In the genomic region with DNA sequence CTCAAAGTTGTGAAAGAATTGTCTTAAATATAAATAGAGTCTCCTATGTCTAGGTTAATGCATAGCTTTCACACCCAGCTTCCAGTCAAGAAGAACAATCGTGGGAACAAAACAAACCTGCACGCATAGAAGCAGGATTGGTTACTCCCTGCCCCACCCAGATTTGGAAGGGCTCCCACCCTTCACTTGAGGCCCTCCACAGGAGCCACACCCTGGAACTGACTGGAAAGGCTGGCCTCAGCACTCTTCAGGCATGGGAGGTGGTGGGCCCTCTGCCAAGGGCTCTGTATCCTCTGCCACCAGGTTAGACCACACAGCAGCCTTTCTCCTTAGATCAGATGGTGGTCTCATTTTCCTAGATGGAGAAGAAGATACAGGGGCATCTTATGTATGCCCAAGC, we compare ENCODE assay signal across 26 mouse cellular contexts. TPM values are rescaled to one million over a fixed set of nuclear protein-coding genes. Genes with fewer than 3 reads are reported as not detected.
DNase-seq lines count a peak whose midpoint lies in the region; ATAC-seq and TF ChIP-seq lines count a peak whose summit lies in the region.
"Had no signal": no experiment of that assay in that cellular context is flagged by ENCODE, and none has a peak within 500 bp of the region (broad histone marks: within the 10 kb centered on the region; RNA-seq: fewer than 3 reads in every experiment).

No protein-coding gene starts in this region.

- WGBS in embryonic facial prominence, embryonic 14.5 days: 81% methylated on average over 2 of the region's 2 CpGs
- WGBS in embryonic facial prominence, embryonic 10.5 days: 88% methylated on average over 2 of the region's 2 CpGs
- WGBS in liver, embryonic 11.5 days: 53% methylated on average over 2 of the region's 2 CpGs
- 35% methylated on average over 2 of the region's 2 CpGs for WGBS in stomach, embryonic 14.5 days
- 92% methylated on average over 2 of the region's 2 CpGs for WGBS in forebrain, embryonic 13.5 days

- no peak for ATAC-seq in embryonic facial prominence, embryonic 14.5 days (ENCODE audit: low read depth)
- peak; percentile 71 for ATAC-seq in liver, embryonic 11.5 days (replicated peaks; ENCODE audit: low FRiP score)
- 0 out of 2 replicates have a peak, but pooled peaks have one; percentile 42 for ATAC-seq in stomach, embryonic 14.5 days (ENCODE audit: insufficient number of reproducible peaks, insufficient read depth, low FRiP score, low read depth)
- ATAC-seq in forebrain, embryonic 13.5 days: no peak
- ATAC-seq: activated CD4-positive, CD25-positive, alpha-beta regulatory T cell, adult 4 months; forebrain, embryonic 14.5 days; hindbrain, postnatal 0 days; midbrain, embryonic 15.5 days; Patski had no signal

- intact Hi-C loops in heart, postnatal 25 days (cut with DNase I): no loop called here

- no peak overlapping the region for H3K27ac ChIP-seq in embryonic facial prominence, embryonic 14.5 days (replicated peaks; ENCODE audit: low read depth, low read length)
- H3K27ac ChIP-seq in embryonic facial prominence, embryonic 10.5 days (replicated peaks): no peak overlapping the region
- H3K27ac ChIP-seq in ES-Bruce4 (ENCODE audit: insufficient read depth, low read length): no peak overlapping the region
- no peak overlapping the region for H3K27ac ChIP-seq in liver, embryonic 11.5 days (ENCODE audit: low read depth, low read length)
- no peak overlapping the region for H3K27ac ChIP-seq in stomach, embryonic 14.5 days (ENCODE audit: low read length)
- H3K27ac ChIP-seq in forebrain, embryonic 13.5 days: no peak overlapping the region
- H3K27ac ChIP-seq: embryonic facial prominence, embryonic 12.5 days; gastrocnemius, adult 2 months; heart, embryonic 10.5 days; hindbrain, embryonic 10.5 days; hindbrain, postnatal 0 days; kidney, postnatal 0 days; limb, embryonic 10.5 days; lung, embryonic 15.5 days; midbrain, embryonic 15.5 days; neural tube, embryonic 13.5 days had no signal

- H3K36me3 ChIP-seq in embryonic facial prominence, embryonic 14.5 days (ENCODE audit: control insufficient read depth, insufficient read depth, low read length): no peaks in the 10 kb centered on the region
- H3K36me3 ChIP-seq in embryonic facial prominence, embryonic 10.5 days (replicated peaks): no peaks in the 10 kb centered on the region
- H3K36me3 ChIP-seq in ES-Bruce4 (ENCODE audit: control insufficient read depth, insufficient read depth, low read length, poor library complexity, severe bottlenecking): no peaks in the 10 kb centered on the region
- no peaks in the 10 kb centered on the region for H3K36me3 ChIP-seq in liver, embryonic 11.5 days (ENCODE audit: control insufficient read depth, insufficient read depth, low read length)
- H3K36me3 ChIP-seq in stomach, embryonic 14.5 days (ENCODE audit: control insufficient read depth, insufficient read depth, low read length): no peaks in the 10 kb centered on the region
- H3K36me3 ChIP-seq in forebrain, embryonic 13.5 days (ENCODE audit: poor library complexity, severe bottlenecking): no peaks in the 10 kb centered on the region
- H3K36me3 ChIP-seq: embryonic facial prominence, embryonic 12.5 days; heart, embryonic 10.5 days; hindbrain, embryonic 10.5 days; limb, embryonic 10.5 days; lung, embryonic 15.5 days; midbrain, embryonic 15.5 days; neural tube, embryonic 13.5 days had no signal

- H3K27me3 ChIP-seq in embryonic facial prominence, embryonic 14.5 days (replicated peaks; ENCODE audit: control insufficient read depth, insufficient read depth, low read length): no peaks in the 10 kb centered on the region
- H3K27me3 ChIP-seq in embryonic facial prominence, embryonic 10.5 days (replicated peaks; ENCODE audit: low read depth, poor library complexity, severe bottlenecking): no peaks in the 10 kb centered on the region
- no peaks in the 10 kb centered on the region for H3K27me3 ChIP-seq in ES-Bruce4 (ENCODE audit: control insufficient read depth, insufficient read depth, low read length, poor library complexity, severe bottlenecking)
- no peaks in the 10 kb centered on the region for H3K27me3 ChIP-seq in liver, embryonic 11.5 days (replicated peaks; ENCODE audit: control insufficient read depth, insufficient read depth, low read length)
- H3K27me3 ChIP-seq in stomach, embryonic 14.5 days (ENCODE audit: control insufficient read depth, insufficient read depth, low read length): no peaks in the 10 kb centered on the region
- no peaks in the 10 kb centered on the region for H3K27me3 ChIP-seq in forebrain, embryonic 13.5 days
- H3K27me3 ChIP-seq: embryonic facial prominence, embryonic 12.5 days; lung, embryonic 15.5 days; midbrain, embryonic 15.5 days; neural tube, embryonic 13.5 days; Patski had no signal

- no peak for TF ChIP-seq CTCF in ES-Bruce4 (IDR thresholded peaks at IDR 0.05; ENCODE audit: low read depth, low read length)

- H3K4me2 ChIP-seq in embryonic facial prominence, embryonic 14.5 days (ENCODE audit: low read depth, low read length): no peak overlapping the region
- H3K4me2 ChIP-seq in liver, embryonic 11.5 days: no peak overlapping the region
- no peak overlapping the region for H3K4me2 ChIP-seq in stomach, embryonic 14.5 days (replicated peaks; ENCODE audit: low read depth, low read length)
- no peak overlapping the region for H3K4me2 ChIP-seq in forebrain, embryonic 13.5 days
- H3K4me2 ChIP-seq: embryonic facial prominence, embryonic 12.5 days; lung, embryonic 15.5 days; midbrain, embryonic 15.5 days; neural tube, embryonic 13.5 days had no signal

- no peak overlapping the region for H3K9ac ChIP-seq in embryonic facial prominence, embryonic 14.5 days (ENCODE audit: low read depth, low read length)
- no peak overlapping the region for H3K9ac ChIP-seq in ES-Bruce4 (ENCODE audit: low read depth, poor library complexity, severe bottlenecking)
- H3K9ac ChIP-seq in liver, embryonic 11.5 days (ENCODE audit: low read depth, low read length): no peak overlapping the region
- no peak overlapping the region for H3K9ac ChIP-seq in stomach, embryonic 14.5 days (replicated peaks; ENCODE audit: low read depth, low read length)
- no peak overlapping the region for H3K9ac ChIP-seq in forebrain, embryonic 13.5 days
- H3K9ac ChIP-seq: embryonic facial prominence, embryonic 12.5 days; lung, embryonic 15.5 days; midbrain, embryonic 15.5 days; neural tube, embryonic 13.5 days had no signal

- H3K4me3 ChIP-seq in embryonic facial prominence, embryonic 14.5 days (ENCODE audit: low read depth, low read length): no peak overlapping the region
- H3K4me3 ChIP-seq in embryonic facial prominence, embryonic 10.5 days: no peak overlapping the region
- H3K4me3 ChIP-seq in ES-Bruce4 (ENCODE audit: low read depth, low read length): no peak overlapping the region
- no peak overlapping the region for H3K4me3 ChIP-seq in liver, embryonic 11.5 days (ENCODE audit: low read depth, low read length)
- no peak overlapping the region for H3K4me3 ChIP-seq in stomach, embryonic 14.5 days (ENCODE audit: low read depth, low read length)
- no peak overlapping the region for H3K4me3 ChIP-seq in forebrain, embryonic 13.5 days
- H3K4me3 ChIP-seq: embryonic facial prominence, embryonic 12.5 days; gastrocnemius, adult 2 months; heart, embryonic 10.5 days; hindbrain, embryonic 10.5 days; limb, embryonic 10.5 days; lung, embryonic 15.5 days; midbrain, embryonic 15.5 days; myocyte; neural tube, embryonic 13.5 days had no signal

- no peaks in the 10 kb centered on the region for H3K9me3 ChIP-seq in embryonic facial prominence, embryonic 14.5 days (ENCODE audit: control insufficient read depth, low read length)
- H3K9me3 ChIP-seq in embryonic facial prominence, embryonic 10.5 days: no peaks in the 10 kb centered on the region
- no peaks in the 10 kb centered on the region for H3K9me3 ChIP-seq in ES-Bruce4 (replicated peaks; ENCODE audit: control insufficient read depth, insufficient read depth, low read length, poor library complexity, severe bottlenecking)
- no peaks in the 10 kb centered on the region for H3K9me3 ChIP-seq in liver, embryonic 11.5 days (ENCODE audit: control insufficient read depth, low read length)
- no peaks in the 10 kb centered on the region for H3K9me3 ChIP-seq in stomach, embryonic 14.5 days (ENCODE audit: control insufficient read depth, low read depth, low read length)
- no peaks in the 10 kb centered on the region for H3K9me3 ChIP-seq in forebrain, embryonic 13.5 days (replicated peaks)
- H3K9me3 ChIP-seq: embryonic facial prominence, embryonic 12.5 days; heart, embryonic 10.5 days; hindbrain, embryonic 10.5 days; limb, embryonic 10.5 days; lung, embryonic 15.5 days; midbrain, embryonic 15.5 days; neural tube, embryonic 13.5 days had no signal

- TF ChIP-seq EP300 in ES-Bruce4 (IDR thresholded peaks at IDR 0.05; ENCODE audit: insufficient read depth, low read depth, low read length): peak; percentile 61; the same call in 1 of the 2 replicates

- TF ChIP-seq POLR2A in ES-Bruce4 (IDR thresholded peaks at IDR 0.05; ENCODE audit: insufficient read depth, low read length): no peak

- peak; percentile 52 for DNase-seq in embryonic facial prominence, embryonic 14.5 days (ENCODE audit: low spot score)
- DNase-seq in embryonic facial prominence, embryonic 10.5 days (ENCODE audit: low spot score): no peak
- DNase-seq in liver, embryonic 11.5 days (ENCODE audit: low spot score): no peak
- DNase-seq in heart, postnatal 25 days (ENCODE audit: low spot score): no peak
- no peak for DNase-seq in kidney, adult 18-20 months
- DNase-seq: adrenal gland, adult 8-10 months; cerebellum, adult 11-12 months; gastrocnemius, adult 2 months; kidney, adult 11 months; thymus, adult 2 months had no signal

- H3K4me1 ChIP-seq in embryonic facial prominence, embryonic 14.5 days (ENCODE audit: control insufficient read depth, insufficient read depth, low read length): no peaks in the 10 kb centered on the region
- H3K4me1 ChIP-seq in embryonic facial prominence, embryonic 10.5 days: peaks cover under 1% of the 10 kb centered on the region; the same call in 1 of the 2 replicates
- H3K4me1 ChIP-seq in ES-Bruce4 (ENCODE audit: control insufficient read depth, insufficient read depth, low read length): no peaks in the 10 kb centered on the region
- peaks cover 9% of the 10 kb centered on the region for H3K4me1 ChIP-seq in liver, embryonic 11.5 days (replicated peaks; ENCODE audit: control insufficient read depth, insufficient read depth, low read length)
- H3K4me1 ChIP-seq in stomach, embryonic 14.5 days (ENCODE audit: control insufficient read depth, insufficient read depth, low read length): no peaks in the 10 kb centered on the region
- H3K4me1 ChIP-seq in forebrain, embryonic 13.5 days: no peaks in the 10 kb centered on the region
- H3K4me1 ChIP-seq: embryonic facial prominence, embryonic 12.5 days; hindbrain, embryonic 10.5 days; midbrain, embryonic 15.5 days; neural tube, embryonic 13.5 days had no signal

RNA-seq across cellular contexts. Expression of a gene that starts 26.2 kb away (rescaled TPM):
- 237 and 260 TPM in 2 replicates for polyA plus RNA-seq in embryonic facial prominence, embryonic 14.5 days (2014; fragmentation: Nextera tagmentation; extraction: Ambion mirVana)
- polyA plus RNA-seq in embryonic facial prominence, embryonic 10.5 days (2016; fragmentation: Nextera tagmentation; extraction: Ambion mirVana): 33.4 and 34.9 TPM in 2 replicates
- 133 and 138 TPM in 2 replicates for polyA plus RNA-seq in ES-Bruce4 (2011; ENCODE audit: insufficient read depth, insufficient read length, low read depth, missing spikeins)
- 10.4 and 11.6 TPM in 2 replicates for polyA plus RNA-seq in liver, embryonic 11.5 days (2014; fragmentation: Nextera tagmentation; extraction: Ambion mirVana)
- polyA plus RNA-seq in stomach, embryonic 14.5 days (2014; fragmentation: Nextera tagmentation; extraction: Ambion mirVana): 195 and 211 TPM in 2 replicates
- total RNA-seq in heart, postnatal 25 days (2021): 100 to 1,000 TPM; 121 to 130 TPM
- polyA plus RNA-seq in forebrain, embryonic 13.5 days (2015; fragmentation: Nextera tagmentation; extraction: Ambion mirVana): 1.9 and 2.8 TPM in 2 replicates

Comparison
In these comparisons a context has a peak if more than half of its experiments do, and no peak if none do; other contexts are left out.
1. ATAC-seq: peak in liver, embryonic 11.5 days (single experiment) and stomach, embryonic 14.5 days (single experiment); none in embryonic facial prominence, embryonic 14.5 days (single experiment) and forebrain, embryonic 13.5 days (single experiment).